Mouse (Mus musculus) forebrain, embryonic 10.5 days (tissue): Measurements from ENCODE around the gene Arid1a. TPM values are rescaled to one million over a fixed set of nuclear protein-coding genes. Genes with fewer than 3 reads are reported as not detected.
"Not testable (repeated sequence)": the region's sequence is repeated elsewhere in the genome, so short reads cannot be mapped to it uniquely, and the experiment has no call there.

Source experiments
- DNase-seq: peaks from one replicate; pipeline ENCODE4 v3.0.0-alpha.2; 2017; ENCODE audit warnings: low spot score; ENCODE audit errors: extremely low spot score
- H3K27ac ChIP-seq: fragments of 300-500 bp; sonication (generic); 2 replicates; pipeline ENCODE4 v1.5.1; 2016; ENCODE audit warnings: mild to moderate bottlenecking
- H3K27me3 ChIP-seq: fragments of 300-500 bp; sonication (generic); 2 replicates; pipeline ENCODE4 v1.6.1; 2016; ENCODE audit warnings: mild to moderate bottlenecking; ENCODE audit not compliant: poor library complexity, severe bottlenecking
- H3K36me3 ChIP-seq: fragments of 300-500 bp; sonication (generic); replicated peaks from 2 replicates; pipeline ENCODE4 v1.6.1; 2016; ENCODE audit warnings: mild to moderate bottlenecking, moderate library complexity
- H3K4me1 ChIP-seq: fragments of 300-500 bp; sonication (generic); 2 replicates; pipeline ENCODE4 v1.6.1; 2016
- H3K4me3 ChIP-seq: fragments of 300-500 bp; sonication (generic); 2 replicates; pipeline ENCODE4 v1.5.1; 2016; ENCODE audit warnings: mild to moderate bottlenecking, moderate library complexity
- H3K9me3 ChIP-seq: fragments of 300-500 bp; sonication (generic); 2 replicates; pipeline ENCODE4 v1.6.1; 2016; ENCODE audit warnings: mild to moderate bottlenecking, moderate library complexity
- WGBS: fragments of 180-500 bp; shearing (Covaris S2); methylation state at CpG from one replicate; pipeline ENCODE4 v1.1.7; 2016; 5-methylcytosine and 5-hydroxymethylcytosine counted together
- polyA plus RNA-seq: library from polyadenylated mRNA; unstranded; fragments of >200 nt; fragmentation: Nextera tagmentation; extraction: Ambion mirVana; gene quantifications from 2 replicates; pipeline ENCODE4 v1.2.1, GENCODE M21; 2016

Gene Arid1a
- polyA plus RNA-seq, 1 experiment from 2014 or later, result 38.8 TPM

GRCm38 (mm10) chr4:133668537-133668936 lies 88.0 kb downstream of the Arid1a start:
- H3K9me3 ChIP-seq, result no peaks in the 10 kb centered on the region
- H3K27ac ChIP-seq, result no peak overlapping the region
- no peak overlapping the region for H3K4me3 ChIP-seq
- H3K4me1 ChIP-seq, result peaks cover 48% of the 10 kb centered on the region
- no peaks in the 10 kb centered on the region for H3K27me3 ChIP-seq
- WGBS, result 85% methylated on average over 3 of the region's 3 CpGs
- no peak for DNase-seq
- peaks cover 28% of the 10 kb centered on the region for H3K36me3 ChIP-seq

- H3K4me3 ChIP-seq, result no peak overlapping the region
- H3K27me3 ChIP-seq, result no peaks in the 10 kb centered on the region
- peaks cover 26% of the 10 kb centered on the region for H3K4me1 ChIP-seq
- no peak for DNase-seq
- peaks cover 37% of the 10 kb centered on the region for H3K36me3 ChIP-seq
- no peaks in the 10 kb centered on the region for H3K9me3 ChIP-seq
- 80% methylated on average over 6 of the region's 6 CpGs for WGBS
- H3K27ac ChIP-seq, result no peak overlapping the region
Observed at GRCm38 (mm10) chr4:133666199-133666598, 90.4 kb downstream of the Arid1a start.

DNA sequence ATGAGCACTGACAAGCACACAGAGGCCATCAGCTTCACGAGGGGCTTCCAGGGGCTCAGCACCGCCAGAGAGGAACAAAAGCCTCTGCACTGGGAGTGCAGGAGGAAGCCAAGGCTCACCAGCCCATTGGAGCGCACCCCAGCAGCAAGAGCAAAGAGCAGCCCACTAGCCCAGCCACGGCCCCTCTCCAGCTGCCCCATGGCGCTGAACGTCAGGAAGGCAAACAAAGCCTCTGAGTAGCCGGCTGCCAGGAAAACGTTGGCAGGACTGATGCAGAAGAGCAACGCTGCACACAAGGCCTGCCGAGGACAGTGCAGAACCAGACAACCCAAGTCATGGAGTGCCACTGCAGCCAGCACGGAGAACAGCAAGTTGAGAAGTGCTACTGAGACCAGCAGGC lies 91.5 kb downstream of the Arid1a start:
- Histone ChIP-seq H3K27ac (peak overlapping the region; percentile 4), H3K4me3 (no peak overlapping the region), H3K27me3 (no peaks in the 10 kb centered on the region), H3K4me1 (peaks cover 27% of the 10 kb centered on the region), H3K36me3 (peaks cover 37% of the 10 kb centered on the region), H3K9me3 (no peaks in the 10 kb centered on the region)
- 60% methylated on average over 11 of the region's 11 CpGs for WGBS
- DNase-seq, result no peak

DNA sequence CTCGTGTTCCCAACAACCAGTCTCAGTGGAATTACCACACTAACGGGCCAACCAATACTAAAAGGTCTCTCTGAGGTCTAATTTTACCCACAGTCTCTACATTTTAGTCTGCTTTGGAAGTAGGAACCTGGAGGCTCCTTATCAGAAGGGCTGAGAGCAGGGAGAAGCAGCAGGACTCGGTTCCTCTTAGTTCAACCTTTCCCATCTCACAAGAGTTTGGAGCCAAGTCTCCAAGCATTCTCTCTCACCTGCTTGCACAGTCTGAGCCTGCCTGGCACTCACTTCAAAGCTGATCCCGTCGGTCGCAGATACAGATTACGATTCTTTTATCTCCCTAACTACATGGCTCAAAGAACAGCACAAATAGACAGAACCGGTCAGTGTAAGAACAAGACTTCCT lies 93.6 kb downstream of the Arid1a start:
- Histone ChIP-seq H3K27me3 (no peaks in the 10 kb centered on the region), H3K4me3 (no peak overlapping the region), H3K9me3 (no peaks in the 10 kb centered on the region), H3K36me3 (peaks cover 32% of the 10 kb centered on the region), H3K27ac (no peak overlapping the region), H3K4me1 (peaks cover 42% of the 10 kb centered on the region)
- WGBS, result 89% methylated on average over 8 of the region's 8 CpGs
- DNase-seq, result no peak

DNA sequence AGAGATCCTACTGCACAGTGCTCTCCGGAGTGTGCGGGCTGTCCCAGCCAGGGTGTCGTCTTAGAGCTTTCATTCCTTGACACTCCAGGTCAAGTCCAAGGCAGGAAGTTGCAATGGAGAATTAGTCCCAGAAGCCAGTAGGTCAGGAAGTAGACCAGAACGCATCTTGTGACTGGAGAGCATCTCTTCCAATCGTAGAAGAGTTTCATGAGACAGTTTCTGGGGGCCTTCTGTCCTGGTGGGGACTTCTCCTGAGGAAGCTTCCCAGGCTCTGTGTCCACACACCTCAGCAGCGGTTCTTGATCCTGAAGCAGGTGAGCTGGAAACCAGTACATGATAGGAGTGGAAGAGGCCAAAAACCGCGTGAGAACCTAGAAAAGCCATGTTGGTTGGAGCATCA lies 94.1 kb downstream of the Arid1a start:
- DNase-seq, result no peak
- H3K27ac ChIP-seq, result no peak overlapping the region
- no peaks in the 10 kb centered on the region for H3K9me3 ChIP-seq
- no peaks in the 10 kb centered on the region for H3K27me3 ChIP-seq
- no peak overlapping the region for H3K4me3 ChIP-seq
- 91% methylated on average over 8 of the region's 8 CpGs for WGBS
- H3K36me3 ChIP-seq, result peaks cover 30% of the 10 kb centered on the region
- H3K4me1 ChIP-seq, result peaks cover 44% of the 10 kb centered on the region

DNA sequence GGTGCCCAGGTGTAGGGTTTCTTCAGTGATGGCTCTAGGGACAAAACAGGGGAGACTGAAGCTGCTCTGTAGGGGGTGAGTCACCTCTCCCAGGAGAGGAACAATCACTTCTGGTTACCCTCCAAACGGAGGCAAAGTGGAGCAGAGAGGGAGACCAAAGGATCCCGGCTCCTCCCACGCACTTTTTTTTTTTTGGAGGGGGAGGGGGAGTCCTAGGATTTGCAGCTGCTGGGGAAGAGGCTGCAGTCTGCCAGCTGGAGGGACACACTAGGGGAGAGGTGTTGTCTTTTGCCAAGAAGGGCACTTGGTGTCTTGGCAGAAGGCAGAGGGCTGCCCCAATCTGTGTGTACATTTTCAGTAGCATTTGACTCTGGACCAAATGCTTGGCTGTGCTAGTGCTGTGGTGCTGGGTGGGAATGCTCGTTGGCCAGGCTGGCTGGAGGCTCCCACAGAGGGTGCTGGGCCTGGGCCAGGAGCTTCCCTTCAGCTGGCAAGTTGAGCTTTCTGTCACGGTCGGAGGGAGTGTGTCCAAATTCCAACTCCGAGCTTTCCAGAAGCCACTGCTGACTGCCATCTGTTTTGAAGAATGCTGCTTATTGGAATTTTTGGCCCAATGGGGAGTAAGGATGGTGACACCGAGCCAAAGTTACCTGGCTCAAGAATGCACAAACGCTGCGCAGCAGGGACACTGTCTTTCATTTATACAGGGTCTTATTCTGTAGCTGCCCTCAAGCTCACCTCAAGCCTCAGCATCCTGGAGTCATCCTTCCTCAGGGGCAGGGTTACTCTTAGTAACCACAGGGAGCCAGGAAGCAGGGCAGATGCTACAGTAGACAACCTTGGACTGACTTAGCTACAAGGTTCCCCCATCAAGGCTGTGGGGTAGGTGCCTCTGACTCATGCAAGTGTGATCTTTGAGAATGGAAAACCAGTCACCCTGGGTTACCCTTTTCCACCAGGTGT lies 96.1 kb downstream of the Arid1a start:
- H3K4me3 ChIP-seq, result peak overlapping the region; percentile 26
- H3K4me1 ChIP-seq, result peaks cover 52% of the 10 kb centered on the region
- no peak for DNase-seq
- no peaks in the 10 kb centered on the region for H3K27me3 ChIP-seq
- WGBS, result 26% methylated on average over 10 of the region's 10 CpGs
- peaks cover 22% of the 10 kb centered on the region for H3K36me3 ChIP-seq
- H3K9me3 ChIP-seq, result no peaks in the 10 kb centered on the region
- H3K27ac ChIP-seq, result peak overlapping the region; percentile 84

GRCm38 (mm10) chr4:133659497-133660192 lies 96.9 kb downstream of the Arid1a start:
- no peak for DNase-seq
- H3K27ac ChIP-seq, result peak overlapping the region; percentile 84
- H3K27me3 ChIP-seq, result no peaks in the 10 kb centered on the region
- H3K9me3 ChIP-seq, result no peaks in the 10 kb centered on the region
- peak overlapping the region; percentile 26 for H3K4me3 ChIP-seq
- H3K36me3 ChIP-seq, result peaks cover 13% of the 10 kb centered on the region
- 12% methylated on average over 15 of the region's 15 CpGs for WGBS
- H3K4me1 ChIP-seq, result peaks cover 44% of the 10 kb centered on the region

DNA sequence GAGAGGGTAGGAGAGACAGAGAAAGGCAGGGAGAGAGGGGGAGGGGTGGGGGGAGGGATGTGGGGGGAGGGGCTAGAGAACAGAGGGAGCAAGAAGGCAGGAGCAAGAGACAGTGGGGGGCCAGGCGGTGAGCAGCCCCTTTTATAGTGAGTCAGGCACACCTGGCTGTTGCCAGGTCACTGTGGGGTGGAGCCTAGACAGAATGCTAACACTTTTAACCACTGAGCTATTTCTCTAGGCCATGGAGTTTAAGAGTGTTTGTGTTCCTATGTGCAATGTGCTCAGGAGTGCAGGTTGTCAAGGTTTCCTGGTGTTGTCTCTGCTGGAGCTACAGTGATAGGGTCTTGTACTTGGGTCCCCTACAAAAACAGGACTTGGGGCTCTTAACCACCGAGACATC lies 97.8 kb downstream of the Arid1a start:
- no peak for DNase-seq
- Histone ChIP-seq H3K4me3 (no peak overlapping the region), H3K4me1 (peaks cover 44% of the 10 kb centered on the region), H3K9me3 (no peaks in the 10 kb centered on the region), H3K36me3 (peaks cover 9% of the 10 kb centered on the region), H3K27ac (peak overlapping the region; percentile 84), H3K27me3 (no peaks in the 10 kb centered on the region)
- WGBS, result 30% methylated on average over 2 of the region's 2 CpGs

DNA sequence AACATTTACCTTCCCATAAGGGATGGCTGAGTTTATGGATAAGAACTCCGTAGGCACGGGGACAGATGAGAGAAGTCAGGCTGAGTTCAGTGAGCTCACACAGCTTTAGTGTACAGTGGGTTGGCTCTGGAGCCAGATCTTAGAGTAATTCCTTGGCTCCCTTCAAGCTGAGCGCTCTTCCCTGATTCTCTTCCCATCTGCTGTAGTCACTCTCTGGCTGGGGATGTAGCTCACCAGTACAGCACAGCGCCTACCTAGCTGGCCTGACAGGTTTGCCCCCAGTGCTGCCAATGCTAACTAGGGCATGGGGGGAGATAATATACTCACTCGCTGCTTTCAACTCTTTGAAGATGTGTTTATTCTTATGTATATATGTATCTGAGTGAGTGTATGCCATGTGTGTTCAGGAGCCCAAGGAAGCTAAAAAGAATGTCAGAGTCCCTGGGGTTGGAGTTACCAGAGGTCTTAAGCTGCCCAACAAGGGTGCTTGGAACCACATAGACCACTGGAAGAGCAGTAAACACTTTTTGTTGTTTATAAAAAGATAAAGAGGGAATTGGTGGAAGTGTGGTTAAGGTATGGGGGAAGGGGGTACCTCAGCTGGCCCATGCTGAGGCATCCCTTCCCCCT lies 98.6 kb downstream of the Arid1a start:
- Histone ChIP-seq H3K27ac (no peak overlapping the region), H3K27me3 (no peaks in the 10 kb centered on the region), H3K4me3 (no peak overlapping the region), H3K9me3 (no peaks in the 10 kb centered on the region), H3K4me1 (peaks cover 44% of the 10 kb centered on the region), H3K36me3 (peaks cover 9% of the 10 kb centered on the region)
- DNase-seq, result no peak
- WGBS, result 49% methylated on average over 5 of the region's 5 CpGs

DNA sequence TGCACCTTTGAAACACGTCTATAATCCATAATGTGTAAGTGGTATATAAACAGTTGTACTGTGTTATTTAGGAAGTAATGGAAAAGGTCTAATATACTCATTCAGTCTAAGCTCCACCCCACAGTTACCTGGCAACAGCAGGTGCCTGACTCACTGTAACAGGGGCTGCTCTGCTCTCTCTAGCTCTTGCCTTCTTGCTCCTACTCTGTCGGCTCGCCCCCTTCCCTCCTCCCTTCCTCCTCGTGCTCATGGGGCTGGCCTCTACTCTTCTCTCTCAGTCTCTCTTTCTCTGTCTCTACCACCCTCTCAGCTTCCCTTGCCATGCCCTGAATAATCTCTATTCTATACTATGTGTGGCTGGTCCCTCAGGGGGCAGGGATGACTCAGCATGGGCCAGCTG lies 99.6 kb downstream of the Arid1a start:
- no peaks in the 10 kb centered on the region for H3K27me3 ChIP-seq
- no peak overlapping the region for H3K4me3 ChIP-seq
- H3K27ac ChIP-seq, result no peak overlapping the region
- DNase-seq, result no peak
- H3K36me3 ChIP-seq, result peaks cover 2% of the 10 kb centered on the region
- 29% methylated on average over 4 of the region's 4 CpGs for WGBS
- H3K9me3 ChIP-seq, result no peaks in the 10 kb centered on the region
- peaks cover 44% of the 10 kb centered on the region for H3K4me1 ChIP-seq

GRCm38 (mm10) chr4:133656294-133656693 lies 100.3 kb downstream of the Arid1a start:
- 52% methylated on average over 4 of the region's 4 CpGs for WGBS
- H3K4me1 ChIP-seq, result peaks cover 48% of the 10 kb centered on the region

DNA sequence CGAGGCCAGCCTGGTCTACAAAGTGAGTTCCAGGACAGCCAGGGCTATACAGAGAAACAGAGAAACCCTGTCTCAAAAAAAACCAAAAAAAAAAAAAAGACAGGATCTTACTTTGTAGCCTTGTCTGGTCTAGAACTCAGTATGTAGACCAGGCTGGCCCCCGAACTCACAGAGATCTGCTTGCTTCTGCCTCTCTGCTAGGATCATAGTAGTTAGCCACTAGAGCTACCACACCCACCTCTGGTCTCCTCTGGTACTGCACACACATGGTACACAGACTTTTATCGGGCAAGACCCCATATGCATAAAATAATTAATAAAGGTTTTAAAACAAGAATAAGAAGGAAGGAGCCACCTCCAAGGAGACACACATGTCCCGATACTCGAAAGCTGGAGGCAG lies 102.5 kb downstream of the Arid1a start:
- not testable (repeated sequence) for H3K9me3 ChIP-seq, H3K27ac ChIP-seq, H3K36me3 ChIP-seq, H3K4me3 ChIP-seq, DNase-seq, H3K27me3 ChIP-seq
- peaks cover 32% of the 10 kb centered on the region for H3K4me1 ChIP-seq
- 94% methylated on average over 5 of the region's 5 CpGs for WGBS

More at GRCm38 (mm10) chr4:133656294-133656693, 100.3 kb downstream of the Arid1a start:
- DNase-seq, result no peak
- no peak overlapping the region for H3K27ac ChIP-seq
- no peaks in the 10 kb centered on the region for H3K27me3 ChIP-seq
- no peaks in the 10 kb centered on the region for H3K36me3 ChIP-seq
- H3K9me3 ChIP-seq, result no peaks in the 10 kb centered on the region
- no peak overlapping the region for H3K4me3 ChIP-seq
